Mouse (Mus musculus): ENCODE measurements around the gene B9d2.
A peak's percentile ranks its signal among the peaks of the same experiment; 100 is the strongest.
"Not testable (repeated sequence)": the region's sequence is repeated elsewhere in the genome, so short reads cannot be mapped to it uniquely, and the experiment has no call there.

B9d2 gene

GRCm38 (mm10) chr7:25704716-25705364 is 24.3 kb downstream of the B9d2 start:
- DNase-seq = no peak

GRCm38 (mm10) chr7:25705801-25706251 is 25.2 kb downstream of the B9d2 start:
- peak; percentile 83 for DNase-seq

- DNase-seq = no peak
Measured at GRCm38 (mm10) chr7:25706578-25707170, 26.1 kb downstream of the B9d2 start.

GRCm38 (mm10) chr7:25707581-25708292 is 27.2 kb downstream of the B9d2 start:
- peak; percentile 86 for DNase-seq

- peak; percentile 72 for DNase-seq
Measured at GRCm38 (mm10) chr7:25709961-25710360, 29.4 kb downstream of the B9d2 start.

GRCm38 (mm10) chr7:25710519-25711130 is 30.0 kb downstream of the B9d2 start:
- DNase-seq = peak; percentile 51

- DNase-seq = no peak
Measured at GRCm38 (mm10) chr7:25711165-25711564, 30.6 kb downstream of the B9d2 start.

GRCm38 (mm10) chr7:25711731-25712197 is 31.2 kb downstream of the B9d2 start:
- DNase-seq = no peak

GRCm38 (mm10) chr7:25712801-25713200 is 32.2 kb downstream of the B9d2 start:
- DNase-seq = no peak

GRCm38 (mm10) chr7:25714581-25714980 is 34.0 kb downstream of the B9d2 start:
- no peak for DNase-seq

GRCm38 (mm10) chr7:25715731-25716271 is 35.2 kb downstream of the B9d2 start:
- no peak for DNase-seq

- DNase-seq = no peak
Measured at GRCm38 (mm10) chr7:25717478-25717877, 36.9 kb downstream of the B9d2 start.

- DNase-seq = peak; percentile 95
Measured at GRCm38 (mm10) chr7:25718788-25719417, 38.3 kb downstream of the B9d2 start, which contains the start of gene Ccdc97. Gene Ccdc97 (minus strand): TSS chr7:25719088.

GRCm38 (mm10) chr7:25719761-25720610 is 39.4 kb downstream of the B9d2 start:
- peak; percentile 87 for DNase-seq

GRCm38 (mm10) chr7:25720760-25721159 is 40.2 kb downstream of the B9d2 start:
- no peak for DNase-seq

- not testable (repeated sequence) for DNase-seq
Measured at GRCm38 (mm10) chr7:25721776-25722175, 41.2 kb downstream of the B9d2 start.

- no peak for DNase-seq
Measured at GRCm38 (mm10) chr7:25725886-25726285, 45.3 kb downstream of the B9d2 start.

GRCm38 (mm10) chr7:25727800-25728199 is 47.2 kb downstream of the B9d2 start:
- no peak for DNase-seq

- no peak for DNase-seq
Measured at GRCm38 (mm10) chr7:25729396-25729795, 48.8 kb downstream of the B9d2 start.

GRCm38 (mm10) chr7:25729862-25730261 is 49.3 kb downstream of the B9d2 start:
- peak; percentile 35 for DNase-seq

- no peak for DNase-seq
Measured at GRCm38 (mm10) chr7:25731294-25732055, 50.9 kb downstream of the B9d2 start.
